Mouse (Mus musculus): ENCODE results near the gene Otor. TPM values are rescaled to one million over a fixed set of nuclear protein-coding genes. Genes with fewer than 3 reads are reported as not detected.

Gene Otor
- not detected for polyA plus RNA-seq (2014; fragmentation: Illumina TruSeq; extraction: RNeasy Lipid Tissue Mini Kit (QIAGEN cat#74804); ENCODE audit: low read depth, low replicate concordance)

DNA sequence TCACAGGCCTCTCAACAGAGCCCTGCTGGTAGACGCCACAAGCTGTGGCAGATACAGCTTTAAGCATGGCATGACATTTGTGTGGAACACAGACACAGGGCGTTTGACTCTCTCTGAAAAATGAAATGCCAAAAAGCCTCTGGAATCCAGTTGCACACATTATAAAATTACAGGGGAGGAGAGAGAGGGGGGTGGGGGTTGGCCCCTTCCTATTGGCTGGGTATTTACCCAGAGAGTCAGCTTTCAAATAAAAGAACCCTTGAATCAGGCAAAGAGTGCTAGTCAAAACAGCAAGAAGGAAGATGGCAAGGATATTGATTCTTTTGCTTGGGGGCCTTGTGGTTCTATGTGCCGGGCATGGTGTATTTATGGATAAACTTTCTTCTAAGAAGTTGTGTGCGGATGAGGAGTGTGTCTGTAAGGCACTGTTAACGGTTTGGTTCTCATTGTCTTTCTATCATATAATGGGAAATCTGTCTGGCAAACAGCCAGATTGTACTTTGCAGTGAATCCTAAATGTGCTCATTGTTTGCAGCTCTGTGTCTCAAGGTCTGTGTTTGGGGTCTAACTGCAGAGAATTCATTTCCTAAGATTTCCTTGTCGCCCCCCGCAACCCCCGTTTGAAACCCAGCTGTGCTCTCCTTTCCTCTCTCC, at the start of gene Otor:
Gene Otor, plus strand, starts transcription at position 276 of the 654 bp plus-strand sequence.

DNA sequence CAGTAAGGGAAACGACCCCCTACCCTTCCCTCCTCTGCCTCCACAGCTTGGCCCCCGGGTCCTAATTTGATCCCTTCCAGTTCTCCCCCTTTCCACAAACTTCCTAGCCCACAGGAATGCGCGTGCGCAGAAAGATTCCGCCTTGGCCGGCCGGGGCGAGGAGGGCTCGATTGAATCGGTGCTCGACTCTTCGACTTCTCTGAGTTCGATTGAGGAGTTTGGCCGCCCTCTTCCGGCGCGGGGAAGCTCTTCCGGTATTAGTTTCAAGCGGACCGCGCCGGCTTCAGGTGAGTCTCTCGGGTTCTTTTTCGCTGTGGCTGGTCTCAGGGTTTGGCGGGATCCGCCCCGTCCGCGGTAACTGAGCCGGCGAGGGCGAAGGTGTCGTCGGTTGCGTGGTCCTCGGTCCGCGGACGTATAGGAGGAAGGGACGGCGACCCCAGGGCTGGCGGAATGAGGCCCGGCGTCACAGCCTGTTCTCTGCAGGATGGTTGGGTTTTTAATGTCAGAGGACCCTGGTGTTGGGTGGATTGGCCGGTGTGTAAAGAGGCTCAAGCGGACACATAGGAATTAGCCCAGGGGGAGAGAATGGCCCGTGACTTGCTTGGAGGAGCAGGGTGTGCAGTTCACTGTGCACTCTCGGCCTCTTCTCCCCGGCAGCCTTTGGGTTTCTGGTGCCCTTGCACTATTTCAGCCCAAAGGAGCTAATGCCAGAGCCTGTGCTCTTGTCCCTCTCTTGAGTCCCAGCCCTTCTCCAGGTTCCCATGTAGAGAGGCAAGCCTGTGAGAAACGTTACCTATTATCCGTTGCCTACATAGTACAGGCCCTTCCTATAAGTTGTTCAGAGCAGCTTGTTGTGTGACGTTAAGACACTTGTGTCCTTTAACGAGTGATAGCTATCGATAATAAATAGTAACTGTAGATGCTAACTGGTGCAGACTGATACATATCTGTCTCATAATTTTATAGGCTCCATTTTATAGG, 15.2 kb upstream of the Otor start, which contains the start of gene Snrpb2:
Gene Snrpb2, plus strand, starts transcription at position 228 of the 981 bp plus-strand sequence.

Other genes starting within 250 kb of the Otor start
- 31.9 TPM for gene Kif16b, start 176.9 kb upstream of the Otor start, polyA plus RNA-seq (2014; fragmentation: Illumina TruSeq; extraction: RNeasy Lipid Tissue Mini Kit (QIAGEN cat#74804); ENCODE audit: low read depth, low replicate concordance)
- gene Snrpb2, start 15.4 kb upstream of the Otor start, polyA plus RNA-seq (2014; fragmentation: Illumina TruSeq; extraction: RNeasy Lipid Tissue Mini Kit (QIAGEN cat#74804); ENCODE audit: low read depth, low replicate concordance): 35.7 TPM

All from adipose tissue, adult 10 weeks (tissue).